Mouse (Mus musculus) olfactory bulb, adult 2 months (tissue): Measurements from ENCODE around the gene Skp2. TPM values are rescaled to one million over a fixed set of nuclear protein-coding genes. Genes with fewer than 3 reads are reported as not detected.

Experiments
- H3K27ac ChIP-seq: fragments of 200-500 bp; 2 replicates; pipeline ENCODE4 v1.5.1; 2012; ENCODE audit warnings: low read depth, low read length; ENCODE audit not compliant: insufficient read depth
- H3K4me1 ChIP-seq: fragments of 200-500 bp; 2 replicates; pipeline ENCODE4 v1.6.1; 2012; ENCODE audit warnings: low read length; ENCODE audit not compliant: control insufficient read depth, insufficient read depth
- H3K4me3 ChIP-seq: fragments of 200-500 bp; 2 replicates; pipeline ENCODE4 v1.5.1; 2012; ENCODE audit warnings: mild to moderate bottlenecking, low read depth, low read length, moderate library complexity; ENCODE audit not compliant: insufficient read depth
- CTCF ChIP-seq: fragments of 200-500 bp; IDR thresholded peaks from 2 replicates; pipeline ENCODE4 v1.5.1; 2012; ENCODE audit warnings: low read depth, mild to moderate bottlenecking, low read length, moderate library complexity; ENCODE audit not compliant: insufficient read depth
- POLR2A ChIP-seq: fragments of 200-500 bp; IDR thresholded peaks from 2 replicates; pipeline ENCODE4 v1.6.1; 2012; ENCODE audit warnings: mild to moderate bottlenecking, low read depth, low read length, moderate library complexity; ENCODE audit not compliant: insufficient read depth
- WGBS: fragments of 180-500 bp; shearing (Covaris S2); methylation state at CpG from one replicate; pipeline ENCODE4 v1.1.7; 2018; 5-methylcytosine and 5-hydroxymethylcytosine counted together
- polyA plus RNA-seq: library from polyadenylated mRNA; stranded (reverse); fragments of >200 nt; gene quantifications from 2 replicates; pipeline ENCODE4 v1.2.4, GENCODE M21; 2012; ENCODE audit warnings: low replicate concordance; ENCODE audit not compliant: missing spikeins, insufficient read depth, insufficient read length

Skp2 gene
- polyA plus RNA-seq, 1 experiment: not detected

GRCm38 (mm10) chr15:9120081-9120480 lies 35.1 kb downstream of the Skp2 start:
- TF ChIP-seq CTCF (no peak), POLR2A (no peak)
- Histone ChIP-seq H3K27ac (no peak overlapping the region), H3K4me1 (no peaks in the 10 kb centered on the region), H3K4me3 (no peak overlapping the region)
- WGBS: 90% methylated on average over 2 of the region's 2 CpGs

DNA sequence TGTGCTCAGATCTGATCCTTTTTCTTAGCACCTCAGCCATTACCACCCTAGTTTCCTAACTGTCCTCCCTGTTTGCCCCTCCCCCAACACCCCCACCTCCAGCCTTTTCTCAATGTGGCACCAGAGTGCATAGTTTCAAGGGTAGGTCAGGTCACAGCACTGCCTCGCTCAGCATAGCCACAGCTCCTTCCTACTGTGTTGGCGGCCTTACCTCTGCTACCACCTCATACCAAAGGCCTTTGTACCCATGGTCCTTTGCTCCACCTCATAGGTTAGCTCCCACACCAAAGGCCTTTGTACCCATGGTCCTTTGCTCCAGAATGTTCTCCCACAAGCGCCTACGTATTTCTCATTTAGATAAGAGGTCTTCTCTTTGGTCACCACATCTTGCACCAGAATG lies 36.4 kb downstream of the Skp2 start:
- TF ChIP-seq POLR2A: no peak
- TF ChIP-seq CTCF: no peak
- 93% methylated on average over 4 of the region's 4 CpGs for WGBS
- H3K4me3 ChIP-seq: no peak overlapping the region
- H3K27ac ChIP-seq: no peak overlapping the region
- H3K4me1 ChIP-seq: no peaks in the 10 kb centered on the region

GRCm38 (mm10) chr15:9114599-9114998 lies 40.6 kb downstream of the Skp2 start:
- no peaks in the 10 kb centered on the region for H3K4me1 ChIP-seq
- no peak overlapping the region for H3K4me3 ChIP-seq
- no peak for TF ChIP-seq POLR2A
- no peak for TF ChIP-seq CTCF
- WGBS: 79% methylated on average over 5 of the region's 5 CpGs
- no peak overlapping the region for H3K27ac ChIP-seq

DNA sequence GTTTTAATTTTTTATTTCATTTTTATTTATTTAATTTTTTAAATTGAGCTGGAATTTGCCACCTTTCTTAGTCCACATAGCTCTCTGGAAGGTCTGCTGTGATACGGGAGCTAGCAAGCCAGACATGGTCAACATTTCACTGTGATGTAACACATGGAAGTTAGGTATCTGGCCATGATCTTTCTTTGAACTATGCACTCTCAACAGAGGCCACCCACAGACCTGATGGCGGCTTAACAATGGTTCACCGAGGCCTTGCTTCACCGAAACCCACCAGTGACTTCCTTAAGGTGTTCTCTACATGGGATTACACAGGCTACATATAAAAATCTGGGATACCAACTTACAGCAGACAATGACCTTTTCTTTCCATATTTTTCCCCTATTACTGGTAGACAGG lies 41.1 kb downstream of the Skp2 start:
- no peak overlapping the region for H3K27ac ChIP-seq
- no peak for TF ChIP-seq CTCF
- no peak for TF ChIP-seq POLR2A
- H3K4me1 ChIP-seq: no peaks in the 10 kb centered on the region
- no peak overlapping the region for H3K4me3 ChIP-seq
- WGBS: 88% methylated on average over 4 of the region's 4 CpGs

DNA sequence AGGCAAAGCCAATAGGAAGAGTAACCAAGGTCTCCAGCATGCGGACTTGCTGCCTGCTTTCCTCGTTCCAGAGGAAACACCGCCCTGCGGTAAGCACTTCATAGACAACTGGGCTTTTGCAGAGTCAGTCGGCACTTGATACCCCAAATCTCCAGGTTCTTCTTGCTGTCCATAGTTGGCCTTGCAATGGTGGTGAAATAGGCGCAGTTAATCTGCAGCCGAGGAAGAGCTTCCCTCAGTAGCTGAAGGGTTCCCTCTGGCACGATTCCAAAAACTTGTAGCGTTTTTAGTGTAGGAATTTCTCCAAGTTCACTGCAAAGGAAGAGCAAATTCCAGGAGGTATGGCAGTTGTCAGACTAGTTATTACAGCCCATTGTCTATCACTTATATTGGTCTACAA lies 41.7 kb downstream of the Skp2 start:
- Histone ChIP-seq H3K4me1 (no peaks in the 10 kb centered on the region), H3K27ac (no peak overlapping the region), H3K4me3 (no peak overlapping the region)
- TF ChIP-seq CTCF (no peak), POLR2A (no peak)
- 68% methylated on average over 9 of the region's 9 CpGs for WGBS

- H3K27ac ChIP-seq: no peak overlapping the region
- no peak overlapping the region for H3K4me3 ChIP-seq
- WGBS: 78% methylated on average over 3 of the region's 3 CpGs
- no peaks in the 10 kb centered on the region for H3K4me1 ChIP-seq
- TF ChIP-seq POLR2A (no peak), CTCF (no peak)
Measured at GRCm38 (mm10) chr15:9111648-9112047, 43.6 kb downstream of the Skp2 start.

GRCm38 (mm10) chr15:9110526-9111347 lies 44.5 kb downstream of the Skp2 start:
- 83% methylated on average over 6 of the region's 6 CpGs for WGBS

DNA sequence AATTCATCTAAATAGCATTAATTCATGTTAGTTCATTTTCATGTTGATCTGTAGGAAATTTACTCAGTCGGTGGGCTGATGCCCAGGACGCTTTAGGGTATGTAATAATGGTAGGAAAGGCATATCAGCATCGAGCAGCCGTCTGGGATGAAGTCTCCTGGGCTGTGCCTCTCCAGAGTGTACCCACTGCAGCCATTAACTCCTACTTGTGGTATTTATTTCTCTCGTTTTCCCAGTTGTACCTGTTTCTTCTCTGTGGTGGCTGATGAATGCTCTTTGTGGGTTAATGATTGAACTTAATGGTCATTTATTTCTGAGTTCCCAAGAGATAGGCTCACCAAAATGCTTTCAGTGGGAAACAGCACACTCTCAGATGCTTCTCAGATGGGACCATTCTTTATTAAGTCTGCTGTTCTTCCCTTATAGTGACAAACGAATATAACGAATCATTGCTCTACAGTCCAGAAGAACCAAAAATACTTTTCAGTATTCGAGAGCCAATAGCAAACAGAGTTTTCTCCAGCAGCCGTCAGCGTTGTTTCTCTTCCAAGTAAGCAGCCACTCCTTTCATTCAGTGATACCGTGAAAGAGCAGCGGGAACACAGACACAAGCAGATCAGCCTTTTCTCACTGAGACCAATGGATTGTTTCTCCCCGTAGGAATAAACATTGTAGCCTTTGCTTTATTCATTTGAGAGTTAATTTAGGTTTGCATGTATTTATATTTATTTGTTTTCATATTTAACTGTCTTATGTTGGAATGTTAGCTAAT lies 48.7 kb downstream of the Skp2 start:
- TF ChIP-seq CTCF (no peak), POLR2A (no peak)
- Histone ChIP-seq H3K4me3 (no peak overlapping the region), H3K27ac (no peak overlapping the region), H3K4me1 (no peaks in the 10 kb centered on the region)
- WGBS: 65% methylated on average over 13 of the region's 13 CpGs

More at GRCm38 (mm10) chr15:9110526-9111347, 44.5 kb downstream of the Skp2 start:
- no peak overlapping the region for H3K4me3 ChIP-seq
- no peak overlapping the region for H3K27ac ChIP-seq
- TF ChIP-seq POLR2A: no peak
- TF ChIP-seq CTCF: no peak
- H3K4me1 ChIP-seq: no peaks in the 10 kb centered on the region
